Mouse (Mus musculus) layer of hippocampus, adult 9-11 months (tissue): ENCODE data around the gene Satb2.
"Not testable (repeated sequence)": the region's sequence is repeated elsewhere in the genome, so short reads cannot be mapped to it uniquely, and the experiment has no call there.

Source experiments
- DNase-seq: peaks from one replicate; pipeline ENCODE4 v3.0.0; 2022

The Satb2 gene

DNA sequence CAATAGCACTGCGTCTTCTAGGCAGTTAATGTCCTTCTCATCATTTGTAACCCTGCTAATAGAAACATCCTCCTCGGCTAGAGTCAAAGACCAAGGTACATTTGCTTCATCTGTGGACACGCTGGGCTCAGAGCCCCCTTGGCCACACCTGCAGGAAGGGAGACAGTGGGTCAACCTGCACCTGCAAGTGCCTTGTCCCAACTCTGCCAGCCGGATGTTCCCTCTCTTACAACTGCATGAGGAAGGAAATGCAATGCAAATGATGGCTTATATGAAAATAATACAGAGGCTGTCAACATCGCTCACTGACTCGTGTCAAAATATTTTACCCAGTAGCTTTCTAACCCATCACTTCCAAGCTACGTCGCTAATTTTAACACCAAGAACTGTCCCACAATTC, 145.7 kb downstream of the Satb2 start:
- no peak for DNase-seq

DNA sequence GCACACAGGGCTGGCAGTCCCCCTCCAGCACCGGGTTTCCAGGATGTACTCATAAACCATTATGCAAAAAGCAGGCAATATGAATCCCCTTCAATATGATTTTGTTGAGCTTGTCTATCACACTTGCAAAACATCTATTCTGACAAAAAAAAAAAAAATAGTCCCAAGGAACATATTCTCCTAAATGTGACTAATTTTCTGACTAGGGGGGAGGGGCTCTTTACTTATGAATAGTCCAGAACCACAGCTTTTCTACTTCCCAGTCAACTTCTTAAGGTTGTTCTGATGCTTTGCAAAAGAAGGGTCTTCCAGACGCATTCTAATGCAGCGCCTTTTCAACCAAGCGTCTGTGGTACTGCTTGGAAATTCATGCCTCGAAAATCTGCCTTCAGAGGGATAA, 155.7 kb downstream of the Satb2 start:
- DNase-seq, result no peak

- no peak for DNase-seq
These were observed 156.4 kb downstream of the Satb2 start for GRCm38 (mm10) chr1:56822025-56822424.

- no peak for DNase-seq
These were observed 164.9 kb downstream of the Satb2 start for GRCm38 (mm10) chr1:56813506-56813905.

- no peak for DNase-seq
These were observed 165.5 kb downstream of the Satb2 start for GRCm38 (mm10) chr1:56812961-56813360.

DNA sequence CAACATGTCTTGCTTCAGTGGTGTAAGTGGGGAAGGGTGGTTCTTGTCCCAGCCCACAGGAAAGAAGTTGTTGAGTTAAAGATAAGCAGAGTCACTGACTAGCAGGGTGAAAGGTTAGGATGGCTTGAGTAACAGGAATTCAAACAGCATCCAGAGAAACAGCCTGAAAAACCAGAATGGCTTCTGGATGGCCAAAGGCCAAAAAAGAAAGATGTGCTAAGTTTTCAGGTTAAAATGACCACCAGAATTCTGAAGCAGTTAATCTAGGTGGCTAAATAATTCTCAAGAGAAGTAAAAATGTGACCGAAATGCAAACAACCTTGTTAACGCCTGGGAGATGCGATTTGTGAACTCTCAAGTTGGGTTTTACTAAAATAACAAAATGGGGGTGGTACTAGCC, 167.0 kb downstream of the Satb2 start:
- DNase-seq, result no peak

- DNase-seq, result no peak
These were observed 172.4 kb downstream of the Satb2 start for GRCm38 (mm10) chr1:56806006-56806405.

DNA sequence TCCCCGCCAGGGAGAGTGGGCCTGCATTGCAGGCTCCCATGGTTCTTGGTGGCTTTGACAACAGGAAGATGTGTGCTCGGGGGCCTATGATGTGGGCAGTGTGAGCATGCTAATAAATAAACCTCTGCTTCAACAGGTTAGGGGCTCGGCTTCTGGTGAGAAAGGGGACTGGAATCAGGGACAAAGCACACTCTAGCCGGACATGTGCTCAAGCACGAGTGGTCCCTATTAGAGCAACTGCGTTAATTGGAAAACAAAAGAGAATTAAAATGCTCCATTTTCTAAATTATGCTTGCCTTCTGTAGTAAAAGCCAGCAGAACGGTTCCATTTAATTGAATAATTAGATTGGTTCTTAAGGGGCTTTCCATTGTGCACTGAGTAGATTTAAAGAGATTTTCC, 177.8 kb downstream of the Satb2 start:
- DNase-seq, result no peak

DNA sequence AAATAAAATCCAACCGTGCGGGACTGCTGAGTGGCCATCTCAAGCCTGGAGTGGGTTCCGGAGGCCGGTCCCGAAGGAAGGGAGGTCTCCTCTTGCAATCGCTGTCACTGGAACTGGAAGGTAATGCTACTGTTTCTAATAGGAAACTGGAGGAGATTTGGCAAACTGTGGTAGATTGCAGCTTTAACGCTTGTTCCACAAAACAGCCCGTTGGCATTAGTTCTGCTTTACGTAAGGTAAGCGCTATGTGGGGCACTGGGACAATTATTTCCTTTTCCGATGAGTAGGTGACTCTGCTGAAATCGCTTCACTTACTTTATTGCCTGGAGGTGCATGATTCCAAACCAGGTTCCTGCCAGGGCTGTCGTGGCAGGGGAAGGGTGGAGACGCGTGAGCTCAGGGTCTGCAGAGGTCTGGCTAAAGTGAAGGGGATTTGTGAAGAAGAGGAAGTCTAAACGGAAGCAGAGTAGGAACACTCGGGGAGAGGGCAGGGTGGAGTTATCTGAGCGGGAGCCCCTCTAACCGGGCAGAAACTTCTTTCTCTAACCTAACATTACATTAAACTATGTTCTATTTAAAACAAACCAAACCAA, 183.3 kb downstream of the Satb2 start:
- DNase-seq, result no peak

DNA sequence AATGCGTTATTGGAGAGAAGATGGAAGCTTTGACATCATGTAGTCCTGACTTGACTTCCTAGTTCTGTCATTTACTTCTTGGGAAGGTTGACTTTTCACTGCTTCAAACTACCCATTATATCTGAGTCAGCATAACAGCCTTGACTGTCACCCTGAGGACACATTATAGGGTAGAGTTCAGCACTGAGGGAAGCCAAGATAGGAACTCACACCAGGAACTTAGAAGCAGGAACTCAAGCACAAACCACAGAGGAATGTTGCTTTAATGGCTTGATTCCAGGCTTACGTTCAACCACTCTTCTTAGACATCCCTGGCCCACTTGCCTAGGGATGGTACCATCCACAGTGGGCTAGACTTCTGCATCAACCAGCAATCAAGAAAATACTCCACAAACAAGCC, 188.8 kb downstream of the Satb2 start:
- DNase-seq, result no peak

DNA sequence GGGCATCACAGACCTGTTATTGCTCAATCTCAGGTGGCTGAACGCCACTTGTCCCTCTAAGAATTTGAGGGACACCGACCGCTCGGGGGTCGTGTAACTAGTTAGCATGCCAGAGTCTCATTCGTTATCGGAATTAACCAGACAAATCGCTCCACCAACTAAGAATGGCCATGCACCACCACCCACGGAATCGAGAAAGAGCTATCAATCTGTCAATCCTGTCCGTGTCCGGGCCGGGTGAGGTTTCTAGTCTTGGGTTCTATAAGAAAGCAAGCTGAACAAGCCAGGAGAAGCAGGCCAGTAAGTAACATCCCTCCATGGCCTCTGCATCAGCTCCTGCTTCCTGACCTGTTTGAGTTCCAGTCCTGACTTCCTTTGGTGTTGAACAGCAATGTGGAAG, 196.3 kb downstream of the Satb2 start:
- not testable (repeated sequence) for DNase-seq

GRCm38 (mm10) chr1:56764205-56764604, 214.2 kb downstream of the Satb2 start:
- DNase-seq, result no peak

GRCm38 (mm10) chr1:56761512-56761911, 216.9 kb downstream of the Satb2 start:
- DNase-seq, result no peak

DNA sequence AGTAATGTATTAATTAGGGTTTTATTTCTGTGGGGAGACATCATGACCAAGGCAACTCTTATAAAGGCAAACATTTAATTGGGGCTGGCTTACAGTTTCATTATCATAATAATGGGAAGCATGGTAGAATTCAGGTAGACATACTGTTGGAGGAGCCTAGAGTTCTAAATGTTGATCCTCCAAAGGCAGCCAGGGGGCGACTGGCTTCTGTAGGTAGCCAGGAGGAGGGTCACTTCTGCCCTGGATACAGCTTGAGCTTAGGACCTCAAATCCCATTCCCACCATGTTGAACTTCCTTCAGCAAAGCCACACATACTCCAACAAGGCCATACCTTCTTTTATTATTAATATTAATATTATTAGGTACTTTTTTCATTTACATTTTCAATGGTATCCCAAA, 225.2 kb downstream of the Satb2 start:
- no peak for DNase-seq

DNA sequence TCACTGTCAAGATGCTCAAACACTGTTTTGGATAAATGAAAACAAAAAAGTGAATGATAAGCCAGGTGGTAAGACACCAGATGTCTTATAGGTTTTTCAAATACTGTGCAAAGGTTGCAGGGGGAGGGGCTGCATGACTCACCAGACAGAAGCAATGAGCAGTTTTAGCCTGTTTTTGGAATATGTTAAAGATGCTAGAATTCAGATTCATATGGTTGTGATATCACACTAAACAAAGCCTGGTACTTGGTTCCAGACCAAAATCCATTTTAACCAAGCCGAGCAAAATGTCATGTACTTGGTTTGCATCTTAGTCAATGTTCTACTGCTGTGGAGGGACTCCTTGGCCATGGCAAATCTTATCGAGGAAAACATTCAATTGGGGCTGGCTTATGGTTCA, 227.8 kb downstream of the Satb2 start:
- peak; percentile 7 for DNase-seq

- DNase-seq, result no peak
These were observed 228.7 kb downstream of the Satb2 start for GRCm38 (mm10) chr1:56749629-56750311.

- DNase-seq, result no peak
These were observed 229.5 kb downstream of the Satb2 start for GRCm38 (mm10) chr1:56748876-56749493.
